Mouse (Mus musculus): ENCODE data around the gene Tspan33.

Gene Tspan33

DNA sequence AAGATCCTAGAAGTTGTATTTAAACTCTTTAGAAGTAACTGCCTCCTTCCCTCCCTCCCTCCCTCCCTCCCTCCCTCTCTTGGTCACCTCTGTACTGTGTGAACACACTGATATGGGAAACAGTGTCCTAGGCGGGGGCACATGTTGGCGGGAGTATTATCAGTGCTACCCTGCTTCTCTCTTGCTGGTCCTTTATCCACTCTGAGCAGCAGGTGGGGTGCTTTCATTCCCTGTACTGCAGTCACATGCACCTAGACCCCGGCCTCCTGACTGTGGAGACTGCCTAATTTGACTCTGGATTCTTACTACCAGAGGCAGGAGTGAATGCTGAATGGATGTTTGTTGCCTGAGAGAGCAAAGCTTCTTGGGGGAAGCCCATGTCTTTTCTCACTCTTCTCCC is 3.5 kb downstream of the Tspan33 start:
- DNase-seq (ENCODE audit: low read depth, low spot score) = no peak

DNA sequence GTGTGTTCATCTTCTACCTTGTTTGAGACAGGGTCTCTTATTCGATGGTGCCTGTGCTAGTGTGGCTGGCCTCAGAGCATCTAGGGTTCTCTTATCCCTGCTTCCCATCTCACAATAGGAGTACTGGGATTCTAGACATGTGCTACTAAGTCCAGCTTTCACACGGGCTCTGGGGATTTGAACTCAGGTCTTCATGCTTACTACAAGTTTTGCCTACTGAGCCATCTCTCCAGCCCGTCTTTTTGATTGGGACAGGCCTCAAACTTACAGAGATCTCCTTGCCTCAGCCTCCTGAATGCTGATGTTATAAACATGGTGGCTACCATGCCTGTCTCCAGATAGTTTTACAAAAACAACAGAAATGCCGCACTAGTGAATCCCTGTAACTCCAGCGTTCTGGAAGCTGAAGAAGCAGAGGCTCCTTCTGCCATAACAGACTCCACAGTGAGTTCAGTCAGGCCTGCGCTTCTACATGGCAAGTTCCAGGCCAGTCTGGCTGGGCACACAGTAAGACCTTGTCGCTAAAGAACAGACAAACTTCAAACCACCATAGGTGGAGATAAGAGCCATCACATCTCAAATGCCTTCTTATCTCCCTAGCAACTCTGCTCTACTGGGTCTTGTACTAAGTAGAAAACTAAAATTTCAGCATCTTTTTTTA is 5.2 kb downstream of the Tspan33 start:
- DNase-seq (ENCODE audit: low read depth, low spot score) = no peak

DNA sequence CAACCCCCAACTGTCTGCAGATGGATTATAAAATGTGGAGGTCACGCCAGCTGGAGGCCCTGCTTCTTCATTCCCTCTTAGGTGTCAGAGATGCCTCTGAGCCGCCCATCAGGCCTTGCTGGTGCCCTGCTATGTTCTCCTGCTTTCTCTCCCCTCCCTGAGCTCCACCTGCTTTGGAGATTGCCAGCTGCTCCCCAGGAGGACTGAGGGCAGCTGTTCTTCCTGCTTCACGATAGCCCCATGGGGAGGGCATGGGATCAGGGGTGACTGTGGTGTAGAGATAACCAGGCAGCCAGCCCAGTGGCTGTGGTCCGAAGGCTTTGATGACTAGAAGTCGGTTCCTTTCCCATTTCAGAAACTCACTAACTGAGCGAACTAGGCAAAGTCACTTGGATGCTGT is 7.0 kb downstream of the Tspan33 start:
- no peak for DNase-seq (ENCODE audit: low read depth, low spot score)

DNA sequence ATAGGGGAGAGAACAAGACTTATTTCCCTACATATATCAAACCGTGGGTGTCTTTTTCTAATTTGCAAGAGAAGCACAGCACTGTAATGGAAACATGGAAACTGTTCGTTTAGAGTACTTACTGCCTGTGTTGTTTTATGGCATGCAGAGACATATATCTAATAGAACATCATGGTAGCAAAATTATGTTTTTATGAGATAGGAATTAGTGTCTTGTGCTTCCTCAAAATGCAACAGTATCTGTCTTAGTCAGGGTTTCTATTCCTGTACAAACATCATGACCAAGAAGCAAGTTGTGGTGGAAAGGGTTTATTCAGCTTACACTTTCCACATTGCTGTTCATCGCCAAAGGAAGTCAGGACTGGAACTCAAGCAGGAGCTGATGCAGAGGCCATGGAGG is 8.1 kb downstream of the Tspan33 start:
- DNase-seq (ENCODE audit: low read depth, low spot score) = no peak

DNA sequence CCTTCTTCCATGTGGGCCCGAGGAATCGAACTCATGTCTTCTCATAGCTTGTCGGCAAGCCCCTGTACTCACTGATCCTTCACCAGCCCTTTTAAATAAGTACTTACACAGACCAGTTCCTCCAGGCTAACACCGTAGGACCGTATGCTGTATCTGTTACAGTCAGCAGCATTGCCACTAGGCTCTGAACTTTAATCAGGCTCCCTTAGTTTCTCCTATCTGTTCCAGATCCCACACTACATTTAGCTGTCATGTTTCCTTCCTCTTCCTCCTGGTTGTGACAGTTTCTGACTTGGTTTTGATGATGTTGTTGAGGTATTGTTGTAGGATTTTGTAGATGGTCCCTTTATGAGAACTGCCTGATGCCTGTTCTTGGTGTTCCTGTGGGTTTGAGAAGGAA is 10.1 kb downstream of the Tspan33 start:
- DNase-seq (ENCODE audit: low read depth, low spot score) = no peak

DNA sequence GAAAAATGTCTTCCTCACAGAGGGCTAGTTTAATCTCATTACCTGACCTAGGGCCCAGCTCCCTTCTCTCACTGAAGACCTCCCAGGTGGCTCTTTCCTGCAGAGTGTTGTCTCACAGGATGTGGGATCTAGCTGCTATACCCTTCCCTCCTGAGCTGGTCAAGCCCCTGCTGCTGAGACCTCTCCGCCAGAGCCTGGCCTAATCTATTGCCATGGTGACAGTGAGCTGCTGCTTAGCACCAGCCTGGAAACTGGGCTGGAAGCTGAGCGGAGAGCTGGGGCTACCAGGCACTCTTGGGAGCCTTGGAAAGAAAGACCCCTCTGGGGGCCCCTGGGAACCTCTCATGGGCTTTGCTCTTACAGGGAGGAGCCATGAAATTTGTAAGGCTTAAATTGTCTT is 13.9 kb downstream of the Tspan33 start:
- DNase-seq (ENCODE audit: low read depth, low spot score) = peak; percentile 14

DNA sequence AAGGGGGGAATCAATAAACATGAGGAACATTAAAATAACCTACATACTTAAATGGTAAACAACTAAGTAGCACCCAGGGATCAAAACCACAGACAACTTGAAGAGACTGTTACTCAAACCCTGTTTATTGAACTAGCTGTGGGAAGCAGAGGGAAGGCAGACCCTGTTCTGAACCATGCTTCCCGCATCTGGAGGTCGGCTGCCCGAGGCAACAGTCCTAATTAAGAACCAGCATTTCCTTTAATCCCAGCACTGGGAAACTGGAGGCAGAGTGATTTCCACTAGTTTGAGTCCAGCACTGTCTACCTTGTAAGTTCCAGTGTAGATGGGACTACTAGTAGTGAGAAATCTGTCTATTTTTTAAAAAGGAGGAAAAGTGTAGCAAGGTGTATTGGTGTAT is 17.3 kb downstream of the Tspan33 start:
- no peak for DNase-seq (ENCODE audit: low read depth, low spot score)

DNA sequence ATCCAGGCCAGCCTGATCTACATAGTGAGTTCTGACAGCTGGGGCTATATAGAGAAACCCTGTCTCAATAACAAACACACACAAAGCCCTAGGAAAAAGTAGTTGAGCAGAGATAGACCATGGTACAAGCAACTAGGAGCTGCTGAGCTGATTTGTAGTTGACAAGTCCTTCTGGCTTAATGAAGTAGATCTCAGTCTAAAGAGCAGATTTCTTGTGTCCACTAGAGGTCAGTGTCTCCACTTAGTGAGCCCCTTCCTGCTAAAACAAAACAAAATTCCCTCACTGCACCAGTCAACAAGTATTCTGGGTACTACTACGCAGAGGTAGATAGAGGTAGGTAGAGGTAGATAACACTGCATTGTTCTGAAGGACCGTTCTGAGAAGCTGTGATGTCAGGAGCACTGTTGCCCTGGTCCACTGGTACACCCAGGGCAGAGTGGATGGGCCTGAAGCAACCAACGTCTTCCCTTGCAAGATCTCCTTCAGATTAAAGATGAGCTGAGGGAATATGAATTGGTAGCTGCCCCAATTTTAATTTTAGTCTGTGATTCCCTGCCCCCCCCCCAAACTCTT is 18.1 kb downstream of the Tspan33 start:
- DNase-seq (ENCODE audit: low read depth, low spot score) = peak; percentile 73

DNA sequence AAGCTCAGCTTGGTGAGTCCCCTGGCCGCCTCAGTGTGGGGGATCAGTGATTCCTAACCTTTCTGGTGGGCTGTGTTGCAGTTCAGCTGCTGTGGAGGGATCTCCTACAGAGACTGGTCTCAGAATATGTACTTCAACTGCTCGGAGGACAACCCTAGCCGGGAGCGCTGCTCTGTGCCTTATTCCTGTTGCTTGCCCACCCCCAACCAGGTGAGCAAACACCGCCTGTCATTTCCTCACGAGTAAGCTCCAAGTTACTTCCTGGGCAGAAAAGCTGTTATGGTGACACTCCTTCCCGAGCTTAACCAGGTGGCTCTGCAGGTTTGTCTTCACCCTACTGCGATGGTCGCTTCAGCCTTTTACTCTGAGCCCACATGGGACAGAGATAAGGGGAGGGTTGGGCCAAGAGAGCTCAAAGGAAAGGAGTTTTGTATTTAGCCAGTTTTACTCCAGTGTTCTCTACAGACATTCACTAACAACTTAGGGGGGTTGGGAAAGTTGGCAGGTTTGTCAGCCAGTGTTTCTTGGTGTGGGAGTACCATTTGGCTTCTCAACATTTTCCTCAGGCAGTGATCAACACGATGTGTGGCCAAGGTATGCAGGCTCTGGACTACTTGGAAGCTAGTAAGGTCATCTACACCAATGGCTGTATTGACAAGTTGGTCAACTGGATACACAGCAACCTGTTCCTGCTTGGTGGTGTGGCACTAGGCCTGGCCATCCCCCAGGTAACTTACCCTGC is 22.8 kb downstream of the Tspan33 start:
- DNase-seq (ENCODE audit: low read depth, low spot score) = no peak

DNA sequence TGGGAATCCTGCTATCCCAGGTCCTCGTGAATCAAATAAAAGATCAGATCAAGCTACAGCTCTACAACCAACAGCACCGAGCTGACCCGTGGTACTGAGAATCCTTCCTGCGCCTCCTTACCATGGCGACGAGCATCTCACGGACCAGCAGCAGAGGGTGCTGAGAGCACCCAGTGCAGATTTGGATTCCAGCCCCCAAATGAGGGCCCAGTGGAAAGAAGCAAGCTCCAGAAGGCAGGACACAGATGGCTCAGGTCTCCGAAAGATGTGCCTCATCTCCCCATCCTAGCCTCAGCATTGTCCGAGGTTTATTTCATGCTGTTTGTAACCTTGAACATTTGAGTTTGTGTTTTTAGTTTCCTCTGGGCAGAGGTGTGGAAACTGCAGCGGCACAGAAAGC is 23.5 kb downstream of the Tspan33 start:
- no peak for DNase-seq (ENCODE audit: low read depth, low spot score)

DNA sequence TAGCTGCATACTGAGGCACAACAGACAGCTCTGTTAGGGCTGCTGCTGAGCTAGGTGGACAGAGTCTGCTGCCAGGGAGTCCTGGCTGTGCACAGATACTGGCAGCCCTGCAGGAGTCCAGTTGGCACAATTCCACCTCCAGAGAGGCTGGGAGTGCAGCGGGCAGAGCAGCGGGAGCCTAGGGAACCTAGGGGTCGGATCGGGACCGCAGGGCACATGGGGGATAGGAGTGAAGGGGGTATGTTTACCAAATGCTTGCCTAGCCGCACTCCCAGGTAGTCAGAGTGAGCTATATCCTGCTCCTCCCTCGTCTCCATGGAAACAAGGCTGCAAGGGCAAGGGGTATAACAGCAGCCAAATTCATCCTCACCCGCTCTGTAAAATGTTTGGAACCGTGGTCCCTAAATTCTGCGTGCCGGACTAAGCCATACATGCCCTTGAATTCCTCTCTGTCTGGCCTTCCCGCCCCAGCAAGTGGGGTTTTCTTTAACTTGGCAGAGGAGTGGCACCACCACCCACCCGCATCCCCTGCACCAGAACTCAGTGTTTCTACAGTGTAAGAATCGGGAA is 24.0 kb downstream of the Tspan33 start:
- DNase-seq (ENCODE audit: low read depth, low spot score) = peak; percentile 87

DNA sequence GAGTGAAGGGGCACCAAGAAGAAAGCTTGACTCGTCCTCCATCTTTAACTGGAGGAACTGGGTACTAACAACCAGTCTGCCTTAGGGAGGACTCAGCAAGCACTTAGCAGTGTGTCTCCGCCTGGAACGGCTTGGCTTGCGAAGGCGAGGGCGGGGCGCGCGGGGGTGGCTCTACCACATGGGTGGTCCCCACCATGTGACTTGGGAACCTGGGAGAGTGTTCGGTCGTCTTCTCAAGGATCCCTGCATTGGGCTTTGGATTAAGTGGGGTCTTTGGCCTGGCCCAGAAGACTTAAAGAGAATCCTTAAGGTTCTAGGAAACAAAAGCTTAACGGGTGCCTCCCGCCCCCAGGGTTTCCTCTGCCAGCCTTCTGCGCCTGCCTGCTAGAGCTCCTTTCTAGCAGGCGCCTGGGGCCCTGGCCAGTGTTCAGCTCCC is 24.9 kb downstream of the Tspan33 start:
- peak; percentile 55 for DNase-seq (ENCODE audit: low read depth, low spot score)

DNA sequence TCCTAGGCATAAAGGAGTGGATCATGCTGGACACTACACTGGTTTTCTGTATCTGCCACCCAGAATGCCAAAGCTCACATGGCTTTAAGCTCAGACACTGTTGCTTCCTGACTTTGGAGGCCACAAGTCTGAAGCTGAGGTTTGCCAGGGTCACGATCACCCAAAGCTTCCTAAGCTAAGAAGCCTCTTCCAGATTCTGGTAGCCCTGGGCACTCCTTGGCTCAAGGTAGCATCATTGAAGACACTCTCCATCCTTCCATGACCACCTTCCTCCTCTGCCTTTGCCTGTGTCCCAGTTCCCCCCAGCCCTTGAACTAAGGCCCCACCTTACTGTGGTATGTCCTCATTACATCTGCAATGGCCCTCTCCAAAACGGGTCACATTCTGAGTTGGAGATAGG is 27.9 kb downstream of the Tspan33 start:
- DNase-seq (ENCODE audit: low read depth, low spot score) = no peak

DNA sequence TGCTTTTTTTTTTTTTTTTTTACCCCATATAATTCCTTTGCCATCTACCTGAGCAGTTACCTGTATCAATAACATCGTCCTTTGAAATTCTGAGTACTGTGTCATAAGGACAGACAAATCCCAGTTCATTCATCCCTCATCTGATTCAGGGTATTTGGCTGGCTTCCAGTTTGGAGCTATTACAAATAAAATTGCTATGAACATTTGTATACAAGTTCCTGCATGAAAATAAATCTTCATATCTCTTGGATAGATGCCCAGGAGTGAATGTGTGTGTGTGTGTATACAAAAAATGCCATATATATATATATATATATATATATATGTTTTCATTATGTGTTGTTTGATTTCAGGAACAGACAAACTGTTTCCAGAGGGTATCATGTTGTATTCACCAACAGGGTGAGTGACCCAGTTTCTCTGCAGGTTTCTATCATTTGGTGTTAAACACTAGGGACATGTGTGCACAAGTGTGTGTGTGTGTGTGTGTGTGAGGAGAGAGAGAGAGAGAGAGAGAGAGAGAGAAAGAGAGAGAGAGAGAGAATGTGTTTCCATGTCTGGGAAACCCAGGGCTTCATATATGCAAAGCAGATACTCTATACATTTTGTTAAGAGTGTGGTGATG is 32.7 kb downstream of the Tspan33 start:
- DNase-seq (ENCODE audit: low read depth, low spot score) = no peak

DNA sequence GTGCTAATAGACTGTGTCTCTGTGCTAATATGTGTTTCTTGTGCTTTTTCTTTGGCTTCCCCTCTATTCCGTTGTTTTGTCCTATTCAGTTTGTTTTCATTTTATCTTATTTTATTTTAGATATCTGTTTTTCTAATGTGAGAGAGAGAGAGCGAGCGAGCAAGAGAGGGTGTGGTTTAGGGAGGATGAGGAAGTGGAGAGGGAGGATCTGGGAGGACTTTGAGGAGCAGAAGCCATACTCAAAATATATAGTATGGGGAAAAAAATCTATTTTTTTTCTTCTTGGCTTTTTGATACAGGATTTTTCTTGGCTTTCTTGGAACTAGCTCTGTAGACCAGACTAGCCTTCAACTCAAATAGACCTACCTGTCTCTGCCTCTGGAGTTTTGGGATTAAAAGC is 34.0 kb downstream of the Tspan33 start:
- no peak for DNase-seq (ENCODE audit: low read depth, low spot score)

DNA sequence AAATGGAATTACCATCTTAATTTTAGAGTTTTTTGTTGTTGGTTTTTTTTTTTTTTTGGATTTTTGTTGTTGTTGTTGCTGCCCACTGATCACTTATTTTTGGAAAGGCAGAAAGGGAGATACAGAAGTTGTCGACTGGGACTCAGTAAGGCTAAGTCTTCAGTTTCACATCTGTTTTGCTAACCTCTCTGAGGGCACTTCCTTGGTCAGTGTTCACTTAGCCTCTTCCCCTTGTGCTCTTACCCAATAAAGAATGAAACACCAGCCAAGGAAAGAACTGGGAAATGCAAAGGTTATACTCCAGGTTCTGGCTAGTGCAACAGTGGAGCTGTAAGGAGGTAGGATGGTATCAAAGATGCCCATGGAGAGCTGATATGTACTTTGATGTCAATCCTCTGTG is 35.5 kb downstream of the Tspan33 start:
- no peak for DNase-seq (ENCODE audit: low read depth, low spot score)

DNA sequence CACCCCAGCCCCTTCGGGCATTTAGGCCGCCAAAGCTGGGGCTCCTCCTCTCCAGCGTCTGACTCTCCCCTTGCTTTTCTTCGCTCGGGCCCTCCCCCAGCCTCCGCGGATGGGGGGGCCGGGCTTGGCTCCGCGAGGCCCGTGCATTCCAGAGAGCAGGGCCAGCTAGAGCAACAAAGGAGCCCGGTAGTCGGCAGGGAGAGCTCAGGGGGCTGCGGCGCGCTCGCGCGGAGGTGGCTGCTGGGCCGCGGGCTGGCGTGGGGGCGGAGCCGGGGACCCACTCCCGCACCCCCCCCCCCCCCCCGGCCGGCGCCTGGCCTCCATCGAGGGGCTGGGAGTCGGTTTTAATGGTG is 41.3 kb downstream of the Tspan33 start, which contains the start of gene Smo:
Gene Smo (plus strand): TSS at position 168 of the 353 bp plus-strand sequence.
- peak; percentile 90 for DNase-seq (ENCODE audit: low read depth, low spot score)

DNA sequence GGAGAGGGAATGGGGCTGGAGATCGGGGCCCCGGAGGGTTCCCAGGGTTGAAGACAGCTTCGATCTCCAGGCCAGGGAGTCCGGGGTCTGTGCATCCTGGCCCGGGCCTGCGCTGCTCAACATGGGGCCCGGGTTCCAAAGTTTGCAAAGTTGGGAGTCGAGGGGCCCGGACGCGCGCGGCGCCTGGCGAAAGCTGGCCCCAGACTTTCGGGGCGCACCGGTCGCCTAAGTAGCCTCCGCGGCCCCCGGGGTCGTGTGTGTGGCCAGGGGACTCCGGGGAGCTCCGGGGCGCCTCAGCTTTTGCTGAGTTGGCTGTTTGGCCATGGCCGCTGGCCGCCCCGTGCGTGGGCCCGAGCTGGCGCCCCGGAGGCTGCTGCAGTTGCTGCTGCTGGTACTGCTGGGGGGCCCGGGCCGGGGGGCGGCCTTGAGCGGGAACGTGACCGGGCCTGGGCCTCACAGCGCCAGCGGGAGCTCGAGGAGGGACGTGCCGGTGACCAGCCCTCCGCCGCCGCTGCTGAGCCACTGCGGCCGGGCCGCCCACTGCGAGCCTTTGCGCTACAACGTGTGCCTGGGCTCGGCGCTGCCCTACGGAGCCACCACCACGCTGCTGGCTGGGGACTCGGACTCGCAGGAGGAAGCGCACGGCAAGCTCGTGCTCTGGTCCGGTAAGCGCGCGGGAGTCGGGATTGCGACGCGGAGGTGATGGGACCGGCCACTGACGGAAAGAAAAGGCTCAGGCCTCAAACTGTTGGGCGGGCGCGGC is 41.8 kb downstream of the Tspan33 start:
- peak; percentile 69 for DNase-seq (ENCODE audit: low read depth, low spot score)

DNA sequence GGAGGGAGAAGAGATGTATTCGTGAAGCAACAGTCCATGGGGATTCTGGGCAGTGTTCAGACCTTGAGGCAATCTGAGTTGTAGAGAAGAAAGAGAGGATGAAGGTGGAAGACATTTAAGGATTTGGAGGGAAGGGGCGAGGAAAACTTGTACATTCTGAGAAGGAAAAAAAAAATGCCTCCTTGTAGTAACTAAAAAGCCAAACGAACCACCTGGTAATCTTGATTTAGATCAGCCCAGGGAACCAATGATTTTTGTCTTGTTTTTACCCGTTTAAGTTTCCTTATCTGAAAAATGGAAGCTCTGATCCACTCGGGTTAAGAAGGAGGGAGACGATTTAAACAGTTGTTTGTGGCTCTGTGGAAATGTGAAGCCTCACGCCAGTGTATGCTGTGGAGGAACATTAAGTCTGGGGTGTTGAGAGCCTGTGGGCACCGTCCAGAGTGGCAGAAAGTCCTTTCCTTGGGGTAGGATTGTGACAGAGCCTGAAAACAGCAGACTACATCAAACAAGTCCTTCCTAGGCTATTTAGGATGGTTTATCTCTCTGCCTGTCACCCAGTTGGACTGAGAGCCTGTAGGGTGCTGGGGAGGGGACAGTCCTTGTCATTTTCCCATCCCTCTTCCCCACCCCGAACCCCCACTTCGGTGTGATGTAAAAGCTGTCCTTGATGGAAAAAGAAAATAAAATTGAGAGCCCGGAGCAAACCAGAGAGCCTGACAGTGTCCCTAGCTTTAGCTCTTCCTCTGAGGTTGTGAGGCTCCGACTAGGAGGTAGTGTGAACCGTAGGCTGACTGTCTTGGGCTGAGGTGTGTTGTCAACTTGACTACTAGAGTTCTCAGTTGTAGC is 42.8 kb downstream of the Tspan33 start:
- no peak for DNase-seq (ENCODE audit: low read depth, low spot score)

DNA sequence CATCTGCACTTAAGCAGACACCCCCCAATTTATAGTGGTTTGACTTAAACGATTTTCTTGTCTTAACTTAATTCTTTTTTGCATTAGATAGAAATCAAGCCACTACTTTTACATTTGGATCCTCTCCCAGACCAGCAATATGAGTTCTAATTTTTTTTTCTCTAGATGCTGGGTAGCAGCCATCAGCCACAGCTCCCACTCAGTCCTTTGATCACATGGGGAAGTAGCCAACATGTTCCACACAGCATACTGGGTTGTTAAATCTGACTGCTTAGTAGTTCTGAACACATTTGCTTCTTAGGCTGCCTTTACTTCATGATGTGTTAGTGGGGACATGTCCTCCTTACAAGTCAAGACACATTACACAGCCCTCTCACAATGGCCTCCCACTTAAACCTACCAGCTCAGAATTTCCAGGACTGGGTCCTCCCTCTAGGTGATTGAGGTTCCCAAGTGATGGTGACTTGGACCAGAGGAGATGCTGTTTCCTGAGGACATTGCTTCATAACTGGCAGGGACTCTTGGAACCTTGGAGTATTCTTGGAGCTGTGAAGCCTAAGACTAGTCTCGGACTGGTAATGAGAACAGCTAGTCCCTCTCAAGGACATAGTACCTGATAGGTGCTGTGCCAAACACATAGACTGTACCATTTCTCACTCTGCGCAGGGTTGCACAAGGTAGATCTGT is 57.6 kb downstream of the Tspan33 start:
- DNase-seq (ENCODE audit: low read depth, low spot score) = no peak
